Mouse (Mus musculus): ENCODE data around the gene Chid1. TPM values are rescaled to one million over a fixed set of nuclear protein-coding genes. Genes with fewer than 3 reads are reported as not detected.

The Chid1 gene
- total RNA-seq, 2 experiments from 2014 or later = 10.5 to 44.9 TPM

DNA sequence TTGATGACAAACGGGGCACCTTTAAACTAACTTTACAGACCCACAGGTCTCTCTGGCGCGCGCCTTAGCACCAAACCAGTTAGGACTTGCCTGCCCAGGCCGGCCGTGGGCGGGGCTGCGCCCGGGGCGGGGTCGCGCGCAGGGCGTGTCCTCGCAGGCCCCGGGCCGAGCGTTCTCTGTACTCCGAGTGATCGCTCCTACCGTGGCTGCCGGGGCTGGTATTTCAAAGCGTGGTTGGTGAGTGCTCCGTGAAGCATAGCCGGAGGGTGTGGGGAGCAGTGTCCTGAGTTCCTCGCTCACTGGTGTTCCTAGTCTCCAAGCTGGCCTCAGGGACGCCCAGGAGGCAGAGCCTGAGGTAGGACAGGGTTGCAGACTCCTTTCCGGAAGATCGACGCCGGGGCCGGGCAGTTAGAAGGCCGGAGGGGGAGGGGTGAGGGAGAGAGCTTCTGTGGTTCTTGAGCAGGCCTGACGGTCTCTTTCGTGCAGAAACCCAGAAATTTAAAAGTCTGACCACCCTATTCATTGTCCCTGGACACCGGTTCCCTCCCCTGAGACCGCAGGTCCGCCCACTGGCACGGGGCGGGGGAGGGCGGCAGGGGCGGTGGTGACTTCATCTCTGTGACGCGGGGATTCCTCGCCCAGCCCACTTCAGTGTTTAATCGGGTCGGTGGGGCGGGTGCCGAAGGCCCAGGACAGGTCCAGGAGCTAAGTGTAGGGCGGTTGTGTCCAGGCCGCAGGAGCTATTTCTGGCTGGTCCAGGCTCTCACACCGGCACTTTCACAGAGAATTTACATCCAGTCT lies 72.2 kb downstream of the Chid1 start, which contains the start of gene Cd151:
Gene Cd151 (plus strand): TSS at position 163 of the 801 bp plus-strand sequence.
- peak; percentile 53 for ATAC-seq (replicated peaks; ENCODE audit: low FRiP score, low TSS enrichment, poor library complexity, severe bottlenecking)

DNA sequence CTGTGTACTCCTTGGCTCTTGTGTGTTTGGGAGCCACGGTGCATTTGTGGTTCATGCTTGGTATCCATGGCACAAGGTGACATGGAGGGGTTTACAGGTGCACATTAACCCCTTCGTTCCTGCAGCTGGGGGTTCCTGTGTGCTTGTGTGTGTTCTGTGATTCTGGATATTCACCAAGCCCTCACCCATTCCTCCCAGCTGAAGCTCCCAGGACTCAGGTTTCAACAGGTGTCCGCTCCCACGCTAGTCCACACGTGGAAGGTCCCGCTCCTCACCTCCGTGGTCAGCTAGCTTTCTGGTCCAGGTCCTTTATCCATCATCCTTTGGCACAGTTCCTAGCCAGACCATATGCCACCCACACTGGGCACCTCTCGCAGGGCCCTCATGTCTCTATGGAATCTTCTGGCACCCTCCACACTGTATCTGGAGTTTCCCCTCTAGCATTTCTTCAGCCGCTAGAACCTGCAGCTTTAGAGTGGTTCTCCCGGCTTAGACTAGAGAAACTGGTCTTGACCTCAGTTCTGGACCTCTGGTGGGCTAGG lies 73.0 kb downstream of the Chid1 start:
- no peak for ATAC-seq (replicated peaks; ENCODE audit: low FRiP score, low TSS enrichment, poor library complexity, severe bottlenecking)

DNA sequence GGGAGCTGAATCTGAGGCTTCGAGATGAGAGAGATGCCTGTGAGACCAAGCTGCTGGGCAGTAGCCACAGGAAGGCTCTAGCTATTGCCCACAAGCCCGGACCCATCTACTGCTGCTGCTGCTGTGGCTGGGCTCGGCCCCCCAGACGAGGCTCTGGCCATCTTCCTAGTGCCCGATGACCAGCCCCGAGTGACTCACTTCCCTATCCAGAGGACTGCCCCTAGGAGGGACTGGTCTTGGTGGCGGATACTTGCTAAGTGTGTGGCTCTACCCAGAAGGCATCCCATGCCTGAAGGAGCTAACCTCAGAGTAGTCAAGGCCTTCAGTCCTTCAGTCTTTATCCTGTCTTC lies 73.6 kb downstream of the Chid1 start:
- ATAC-seq (replicated peaks; ENCODE audit: low FRiP score, low TSS enrichment, poor library complexity, severe bottlenecking) = no peak

DNA sequence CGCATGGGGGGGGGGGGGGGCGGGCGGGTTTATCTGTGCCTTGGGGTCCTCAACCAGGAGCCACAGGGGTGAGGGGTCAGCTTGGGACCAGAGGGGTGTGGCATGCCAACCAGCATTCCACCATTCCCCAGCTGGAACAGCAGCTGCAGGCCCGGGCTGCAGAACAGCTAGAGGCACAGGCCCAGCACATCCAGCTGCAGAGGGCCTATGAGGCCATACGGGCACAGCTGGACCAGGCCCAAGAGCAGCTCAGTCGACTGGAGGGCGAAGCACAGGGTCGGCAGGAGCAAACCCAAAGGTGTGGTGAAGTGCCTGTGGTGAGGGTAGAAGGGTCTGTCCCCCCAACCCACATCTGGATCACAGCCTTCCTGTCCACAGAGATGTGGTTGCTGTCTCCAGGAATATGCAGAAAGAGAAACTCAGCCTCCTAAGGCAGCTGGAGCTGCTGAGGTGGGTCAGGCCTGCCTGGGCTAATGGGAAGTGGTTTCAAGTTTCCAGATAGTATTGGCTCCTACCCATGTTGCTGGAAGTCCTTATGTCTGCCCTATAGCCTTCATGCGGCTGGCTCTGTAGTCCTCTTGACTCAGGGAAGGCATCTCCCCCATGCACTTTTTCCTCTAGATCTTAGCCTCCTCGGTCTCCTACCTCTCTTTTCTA lies 74.1 kb downstream of the Chid1 start:
- no peak for ATAC-seq (replicated peaks; ENCODE audit: low FRiP score, low TSS enrichment, poor library complexity, severe bottlenecking)

GRCm38 (mm10) chr7:141464603-141465201 lies 75.0 kb downstream of the Chid1 start:
- no peak for ATAC-seq (replicated peaks; ENCODE audit: low FRiP score, low TSS enrichment, poor library complexity, severe bottlenecking)

GRCm38 (mm10) chr7:141463824-141464602 lies 75.6 kb downstream of the Chid1 start:
- no peak for ATAC-seq (replicated peaks; ENCODE audit: low FRiP score, low TSS enrichment, poor library complexity, severe bottlenecking)

- ATAC-seq (replicated peaks; ENCODE audit: low FRiP score, low TSS enrichment, poor library complexity, severe bottlenecking) = no peak
Measured at GRCm38 (mm10) chr7:141462333-141462821, 77.3 kb downstream of the Chid1 start.

DNA sequence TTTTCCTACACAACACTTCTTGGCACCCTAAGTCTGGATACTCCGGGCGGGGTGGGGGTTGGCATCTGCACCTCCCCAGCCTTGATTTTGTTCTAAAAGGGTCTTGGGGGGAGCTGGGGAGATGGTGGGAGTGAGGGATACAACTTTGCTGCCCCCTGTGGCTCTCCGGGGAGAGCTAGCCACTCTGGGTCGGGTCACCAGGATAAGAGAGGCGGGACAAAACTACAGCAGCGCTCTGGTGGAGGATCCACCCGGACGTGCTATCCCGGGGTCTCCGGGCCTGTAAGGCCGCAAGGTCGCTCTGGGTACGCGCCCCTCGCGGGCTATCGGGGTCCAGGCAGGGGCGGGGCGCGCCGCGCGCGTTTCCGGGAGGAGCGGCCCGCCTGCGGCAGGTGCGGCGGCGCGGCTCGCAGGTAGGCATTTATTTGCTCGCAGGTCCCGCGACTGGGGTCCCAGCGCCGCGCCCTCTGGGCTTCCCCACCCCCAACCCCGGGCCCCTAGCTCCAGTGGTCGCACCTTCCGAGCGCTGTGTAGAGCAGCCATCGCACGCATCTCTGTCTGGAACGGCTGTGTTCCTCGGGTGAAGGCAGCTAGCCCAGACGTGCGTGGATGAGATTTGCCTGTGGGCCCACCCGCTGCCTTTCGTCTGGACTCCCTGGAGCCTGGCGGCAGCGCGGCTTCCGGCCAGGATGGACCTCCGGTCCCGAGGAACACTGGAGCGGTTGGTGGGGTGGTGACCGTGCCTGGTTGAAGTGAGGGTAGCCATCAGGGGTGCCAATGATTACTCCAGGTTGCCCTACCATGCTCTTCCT lies 77.9 kb downstream of the Chid1 start:
- no peak for ATAC-seq (replicated peaks; ENCODE audit: low FRiP score, low TSS enrichment, poor library complexity, severe bottlenecking)

DNA sequence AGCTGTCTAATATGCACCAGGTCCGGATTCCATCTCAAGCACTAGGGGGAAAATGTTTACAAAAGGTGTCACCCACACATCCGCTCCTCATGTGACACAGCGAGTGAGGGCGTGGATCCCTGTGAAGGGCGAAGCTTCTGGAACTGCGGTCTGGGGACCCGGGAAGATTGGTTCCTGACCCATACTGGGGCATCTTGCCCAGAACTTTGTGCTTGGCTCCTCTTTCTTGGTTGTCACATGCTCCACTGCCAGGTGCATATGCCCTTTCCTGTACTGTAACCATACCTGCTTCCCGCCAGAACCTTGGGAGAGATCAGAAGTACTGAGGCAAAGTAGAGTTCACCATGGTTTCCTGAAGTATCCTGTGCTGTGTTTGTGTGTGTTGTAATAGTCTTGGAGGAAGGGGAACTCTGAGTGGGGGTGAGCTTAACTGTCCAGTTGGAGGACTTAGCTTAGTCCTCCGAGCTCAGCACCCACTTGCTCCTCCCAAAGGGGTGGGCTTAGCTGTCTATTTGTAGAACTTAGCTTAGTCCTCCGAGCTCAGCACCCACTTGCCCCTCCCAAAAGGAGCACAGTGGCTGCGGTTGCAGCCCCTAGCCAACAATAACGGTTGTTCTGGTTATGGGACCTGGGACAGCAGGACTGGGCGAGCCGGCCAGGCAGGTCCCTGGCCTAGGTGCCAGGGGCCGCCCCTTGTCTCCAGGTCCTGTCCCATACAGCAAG lies 79.1 kb downstream of the Chid1 start, which contains the start of gene Cracr2b:
Gene Cracr2b (plus strand): TSS at position 704 of the 723 bp plus-strand sequence.
- no peak for ATAC-seq (replicated peaks; ENCODE audit: low FRiP score, low TSS enrichment, poor library complexity, severe bottlenecking)

DNA sequence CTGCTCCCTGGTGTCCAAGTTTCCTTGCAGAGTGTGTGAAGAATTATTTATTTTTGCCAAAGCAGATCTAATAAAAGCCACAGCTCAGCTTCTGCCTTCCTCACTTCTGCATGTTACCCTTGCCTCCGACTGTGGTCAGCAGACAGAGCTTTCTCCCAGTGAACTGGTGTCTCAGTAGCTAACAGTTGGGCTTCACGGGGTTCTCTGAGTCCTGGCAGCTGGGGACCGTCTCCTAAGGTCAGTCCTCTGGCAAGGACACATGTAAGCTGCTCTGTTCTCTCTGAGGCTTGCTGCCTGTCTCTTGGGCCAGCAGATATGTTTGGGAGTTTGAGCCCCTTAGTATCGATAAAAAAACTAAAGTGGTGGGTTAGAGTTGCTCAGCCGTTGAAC lies 79.7 kb downstream of the Chid1 start:
- no peak for ATAC-seq (replicated peaks; ENCODE audit: low FRiP score, low TSS enrichment, poor library complexity, severe bottlenecking)

- ATAC-seq (replicated peaks; ENCODE audit: low FRiP score, low TSS enrichment, poor library complexity, severe bottlenecking) = no peak
Measured at GRCm38 (mm10) chr7:141459301-141459711, 80.4 kb downstream of the Chid1 start.

GRCm38 (mm10) chr7:141458661-141459060 lies 81.0 kb downstream of the Chid1 start:
- no peak for ATAC-seq (replicated peaks; ENCODE audit: low FRiP score, low TSS enrichment, poor library complexity, severe bottlenecking)

GRCm38 (mm10) chr7:141457986-141458660 lies 81.5 kb downstream of the Chid1 start:
- no peak for ATAC-seq (replicated peaks; ENCODE audit: low FRiP score, low TSS enrichment, poor library complexity, severe bottlenecking)

- ATAC-seq (replicated peaks; ENCODE audit: low FRiP score, low TSS enrichment, poor library complexity, severe bottlenecking) = no peak
Measured at GRCm38 (mm10) chr7:141457236-141457635, 82.4 kb downstream of the Chid1 start.

GRCm38 (mm10) chr7:141456739-141457138 lies 82.9 kb downstream of the Chid1 start:
- no peak for ATAC-seq (replicated peaks; ENCODE audit: low FRiP score, low TSS enrichment, poor library complexity, severe bottlenecking)

- peak; percentile 33; the same call in 1 of the 2 replicates for ATAC-seq (replicated peaks; ENCODE audit: low FRiP score, low TSS enrichment, poor library complexity, severe bottlenecking)
Measured at GRCm38 (mm10) chr7:141455610-141456314, 83.9 kb downstream of the Chid1 start.
